Mouse (Mus musculus): ENCODE data around the gene Mapk14.
A peak's percentile ranks its signal among the peaks of the same experiment; 100 is the strongest.

DNA sequence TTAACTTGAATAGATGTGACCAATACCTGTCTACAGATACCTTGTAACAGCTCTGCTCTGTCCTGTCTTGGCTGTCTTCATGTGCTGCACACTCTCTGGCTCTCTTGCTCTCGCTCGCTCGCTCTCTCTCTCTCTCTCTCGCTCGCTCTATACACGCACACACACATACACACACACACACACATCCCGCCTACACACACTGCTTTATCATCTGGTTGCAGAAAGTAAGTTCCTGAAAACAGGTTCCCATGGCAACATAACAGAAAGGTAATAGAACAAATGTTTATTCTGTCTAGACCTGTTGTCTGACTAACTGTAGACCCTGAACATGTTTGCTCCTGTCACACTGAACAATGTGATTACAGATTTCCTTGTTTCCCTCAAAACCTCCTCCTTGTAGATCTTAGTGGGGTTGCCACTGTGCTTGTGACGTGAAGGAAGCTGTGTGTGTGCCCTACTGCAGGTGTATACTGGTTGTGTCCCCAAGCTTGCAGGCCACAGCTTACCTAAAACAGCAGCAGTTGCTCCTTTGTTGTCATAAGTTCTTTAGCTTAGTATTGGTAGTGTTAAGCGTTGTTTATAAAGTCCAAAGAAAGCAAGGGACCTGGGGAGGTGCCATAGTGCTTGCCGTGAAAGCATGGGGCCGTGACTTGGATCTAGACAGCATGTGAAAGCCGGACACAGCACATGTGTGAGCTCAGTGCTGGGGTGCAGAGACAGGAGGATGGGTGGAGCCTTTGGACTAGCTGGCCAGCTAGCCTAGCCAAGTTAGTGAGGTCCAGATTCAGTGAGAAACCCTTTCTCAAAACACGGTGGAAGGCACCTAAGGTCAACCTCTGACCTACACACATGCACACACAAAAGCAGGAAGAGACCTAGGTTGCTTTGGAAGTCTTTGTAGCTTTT lies 6.4 kb downstream of the Mapk14 start:
- peak; percentile 27; the same call in 1 of the 2 replicates for TF ChIP-seq EP300 (IDR thresholded peaks at IDR 0.05; ENCODE audit: low read depth)
- no peak for TF ChIP-seq CTCF (IDR thresholded peaks at IDR 0.05; ENCODE audit: low read depth)

Data from liver, postnatal 0 days (tissue).